Mouse (Mus musculus) pancreas, adult 10 weeks (tissue): ENCODE data around the gene Gm3106. TPM values are rescaled to one million over a fixed set of nuclear protein-coding genes. Genes with fewer than 3 reads are reported as not detected.

Experiments used
- polyA plus RNA-seq: library from polyadenylated mRNA; stranded (reverse); fragments of 350-450 nt; fragmentation: Illumina TruSeq; extraction: RNeasy Lipid Tissue Mini Kit (QIAGEN cat#74804); gene quantifications from one replicate; pipeline ENCODE4 v1.2.3, GENCODE M21; 2015; ENCODE audit warnings: low read depth, low replicate concordance; ENCODE audit not compliant: insufficient read depth

The Gm3106 gene
- polyA plus RNA-seq = not detected

DNA sequence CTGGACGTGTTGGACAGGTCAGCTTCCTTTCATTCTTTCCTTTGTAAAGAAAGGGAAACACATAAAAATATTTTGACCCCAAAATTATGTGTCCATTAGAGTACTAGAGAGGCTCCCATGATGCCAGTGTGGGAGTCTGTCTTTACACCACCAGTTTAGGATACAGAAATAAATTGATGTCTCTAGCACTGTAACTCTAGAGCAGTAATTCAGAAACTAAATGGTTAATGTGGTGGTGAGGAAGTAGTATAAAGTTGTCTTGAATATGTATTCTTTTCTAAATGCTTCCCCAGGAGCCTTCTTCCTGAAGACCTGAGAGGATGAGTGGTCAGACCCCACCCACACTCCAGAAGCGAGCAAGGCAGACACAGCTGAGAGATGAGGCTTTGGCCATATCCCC lies at the start of gene Gm3106:
Gene Gm3106, plus strand, starts transcription at position 301 of the 400 bp plus-strand sequence.

Other genes with a start within 250 kb of the Gm3106 start
- not detected for gene BC061212, start 147.5 kb upstream of the Gm3106 start, polyA plus RNA-seq
- not detected for gene Gm6351, start 141.6 kb upstream of the Gm3106 start, polyA plus RNA-seq
- gene A430089I19Rik, start 88.8 kb downstream of the Gm3106 start, polyA plus RNA-seq = not detected
- gene Gm6502, start 96.4 kb downstream of the Gm3106 start, polyA plus RNA-seq = not detected
- gene AA792892, start 121.7 kb downstream of the Gm3106 start, polyA plus RNA-seq = not detected
- gene Gm7682, start 227.8 kb downstream of the Gm3106 start, polyA plus RNA-seq = not detected